Comparison of ENCODE assay signal across 13 mouse cellular contexts in genomic region chr19:27576478-27576877, GRCm38 (mm10).
A peak's percentile ranks its signal among the peaks of the same experiment; 100 is the strongest.
DNase-seq lines count a peak whose midpoint lies in the region.
"Had no signal": no experiment of that assay in that cellular context is flagged by ENCODE, and none has a peak within 500 bp of the region (broad histone marks: within the 10 kb centered on the region; RNA-seq: fewer than 3 reads in every experiment).

No protein-coding gene starts in this region.

- peak; percentile 25 for DNase-seq in left cerebral cortex, adult 11 months (ENCODE audit: low spot score)
- DNase-seq in left cerebral cortex, postnatal 10 days (ENCODE audit: extremely low spot score in 1 of 2, low spot score in 2 of 2) = no peak
- peak; percentile 70 for DNase-seq in NIH3T3 (ENCODE audit: low read depth)
- DNase-seq in fibroblast of lung, adult 2 months (ENCODE audit: low read depth) = peak; percentile 29
- DNase-seq in left cerebral cortex, postnatal 36 days (ENCODE audit: low spot score in 2 of 2) = peak; percentile 31 to 50
- no peak for DNase-seq in kidney, adult 9 months
- no peak for DNase-seq in urinary bladder, postnatal 14 days (ENCODE audit: low spot score)
- no peak for DNase-seq in gastrocnemius, adult 18-20 months (ENCODE audit: low spot score)
- DNase-seq: gastrocnemius, adult 2 months; heart, adult 2 months; kidney, postnatal 25 days; lung, postnatal 14 days; thymus, postnatal 14 days had no signal

- intact Hi-C loops in left cerebral cortex, postnatal 10 days (cut with DNase I) = loop anchor here (5.0 kb wide), 1 partner anchor 114 kb away; no protein-coding TSS in a partner anchor
- intact Hi-C loops in left cerebral cortex, postnatal 36 days (cut with DNase I) = loop anchor here (5.0 kb wide), 1 partner anchor 114 kb away; no protein-coding TSS in a partner anchor

Comparison
In these comparisons a context has a peak if more than half of its experiments do, and no peak if none do; other contexts are left out.
1. DNase-seq: peak in left cerebral cortex, adult 11 months (single experiment), NIH3T3 (single experiment), fibroblast of lung, adult 2 months (single experiment) and left cerebral cortex, postnatal 36 days (2 of 2); none in left cerebral cortex, postnatal 10 days (0 of 2), kidney, adult 9 months (single experiment), urinary bladder, postnatal 14 days (single experiment) and gastrocnemius, adult 18-20 months (single experiment).